Mouse (Mus musculus): ENCODE data around the gene Ppp1r15b. TPM values are rescaled to one million over a fixed set of nuclear protein-coding genes. Genes with fewer than 3 reads are reported as not detected.

Gene Ppp1r15b
- total RNA-seq, 2 experiments from 2014 or later, result 14.0 to 17.7 TPM

DNA sequence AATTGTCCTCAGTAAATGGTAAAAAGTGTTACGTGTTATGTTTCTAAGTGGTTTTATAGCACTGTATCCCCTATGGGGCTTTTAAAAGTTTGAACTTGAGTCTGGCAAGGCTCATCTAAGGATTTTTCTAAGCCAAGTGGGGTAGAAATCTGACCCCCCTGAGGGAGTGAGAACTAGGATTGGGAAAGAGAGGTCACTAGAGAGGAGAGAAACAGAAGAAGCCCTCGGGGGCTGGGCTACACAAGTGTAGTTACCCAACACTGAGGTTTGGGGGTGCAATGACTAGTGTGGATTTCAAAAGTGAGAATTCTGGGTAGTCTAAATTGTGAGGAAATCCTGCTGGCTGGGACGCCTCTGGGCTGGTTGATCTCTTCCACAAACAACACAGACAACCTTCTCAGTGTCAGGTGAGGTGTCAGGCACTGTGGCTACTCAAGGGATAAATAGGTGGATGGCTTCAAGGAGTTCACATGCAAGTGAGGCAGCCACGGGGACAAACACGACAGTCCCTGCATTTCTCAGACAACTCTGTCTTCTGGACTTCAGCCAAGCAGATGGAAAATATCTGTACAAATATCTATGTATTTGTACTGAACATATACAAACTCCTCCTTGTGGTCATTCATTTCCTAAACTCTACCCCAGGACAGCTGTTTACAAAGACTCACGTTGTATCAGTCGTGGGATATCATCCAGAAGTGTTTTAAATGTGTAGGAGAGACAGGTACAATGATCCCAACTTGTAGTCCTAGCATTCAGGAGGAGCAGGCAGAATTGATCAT lies 10.8 kb upstream of the Ppp1r15b start:
- intact Hi-C loops (cut with DNase I), result no loop called here
- no peak for DNase-seq

GRCm38 (mm10) chr1:133121246-133121645 lies 9.7 kb upstream of the Ppp1r15b start:
- no peak for DNase-seq
- intact Hi-C loops (cut with DNase I), result no loop called here

DNA sequence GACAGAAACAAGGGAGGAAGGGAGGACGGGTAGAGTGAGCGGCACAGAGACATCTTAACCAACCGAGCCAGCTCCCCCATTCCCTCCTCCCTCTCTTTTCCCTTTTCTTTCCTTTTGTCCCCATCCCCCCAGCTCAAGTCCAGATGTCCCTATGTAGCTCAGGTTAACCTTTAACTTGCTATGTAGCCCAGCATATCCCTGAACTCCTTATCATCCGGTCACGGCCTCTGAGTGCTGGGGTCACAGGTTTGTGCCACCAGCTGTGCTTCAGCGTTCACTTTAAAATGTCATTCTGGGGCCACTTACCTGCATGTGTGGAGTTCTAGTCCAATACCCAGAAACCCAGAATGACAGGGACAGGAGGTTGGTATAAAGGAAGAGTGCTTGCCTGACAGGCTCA lies 6.8 kb upstream of the Ppp1r15b start:
- intact Hi-C loops (cut with DNase I), result no loop called here
- no peak for DNase-seq

DNA sequence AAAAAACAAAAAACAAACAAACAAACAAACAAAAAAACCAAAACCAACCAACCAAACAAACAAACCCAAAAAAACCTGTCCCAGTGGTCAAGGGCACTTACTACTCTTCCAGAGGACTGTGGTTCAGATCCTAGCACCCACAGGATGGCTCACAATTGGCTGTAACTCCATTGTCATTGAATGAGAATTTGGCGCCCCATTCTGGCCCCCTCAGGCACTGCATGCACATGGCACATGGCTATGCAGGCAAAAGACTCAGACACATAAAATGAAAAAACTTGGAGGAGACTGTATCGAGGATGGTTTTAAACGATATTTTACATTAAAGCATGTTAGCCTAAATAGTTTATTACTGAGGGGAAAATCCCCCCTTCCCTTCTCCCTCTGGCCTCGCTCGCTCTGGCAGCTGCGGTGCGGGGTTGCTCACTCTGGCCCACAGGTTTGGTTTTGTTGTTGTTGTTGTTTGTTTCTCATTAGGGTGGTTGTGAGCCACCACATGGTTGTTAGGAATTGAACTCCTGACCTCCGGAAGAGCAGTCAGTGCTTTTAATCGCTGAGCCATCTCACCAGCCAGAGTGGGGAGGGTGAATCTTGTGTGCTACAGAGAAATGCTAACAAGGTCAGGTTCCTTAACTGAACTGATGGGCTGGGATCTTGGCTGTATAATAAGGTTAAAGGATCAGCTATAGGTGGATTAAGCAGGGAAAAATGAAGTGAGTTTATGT lies 5.1 kb upstream of the Ppp1r15b start:
- DNase-seq, result no peak

DNA sequence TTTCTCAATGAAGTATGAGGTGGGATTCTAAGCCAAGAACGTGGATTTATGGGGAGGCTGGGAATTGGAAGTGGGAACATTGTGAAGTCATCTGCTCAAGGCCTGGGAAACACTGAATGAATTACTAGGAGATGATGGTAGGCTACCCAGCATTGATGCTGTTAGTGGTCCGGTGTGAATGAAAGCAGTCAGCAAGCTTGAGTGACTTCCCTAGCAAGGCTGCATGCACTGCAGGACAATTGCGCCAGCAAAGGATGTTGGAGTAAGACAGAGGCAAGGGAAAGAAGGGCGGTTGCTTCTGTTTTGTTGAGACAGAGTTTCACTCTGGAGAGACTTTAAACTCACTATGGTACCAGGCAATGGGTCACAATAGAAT lies 4.6 kb upstream of the Ppp1r15b start:
- intact Hi-C loops (cut with DNase I), result no loop called here

More for the DNA sequence above, 5.1 kb upstream of the Ppp1r15b start:
- intact Hi-C loops (cut with DNase I), result no loop called here

GRCm38 (mm10) chr1:133127328-133127727 lies 3.6 kb upstream of the Ppp1r15b start:
- intact Hi-C loops (cut with DNase I), result no loop called here
- DNase-seq, result no peak

More for the DNA sequence above, 4.6 kb upstream of the Ppp1r15b start:
- no peak for DNase-seq

DNA sequence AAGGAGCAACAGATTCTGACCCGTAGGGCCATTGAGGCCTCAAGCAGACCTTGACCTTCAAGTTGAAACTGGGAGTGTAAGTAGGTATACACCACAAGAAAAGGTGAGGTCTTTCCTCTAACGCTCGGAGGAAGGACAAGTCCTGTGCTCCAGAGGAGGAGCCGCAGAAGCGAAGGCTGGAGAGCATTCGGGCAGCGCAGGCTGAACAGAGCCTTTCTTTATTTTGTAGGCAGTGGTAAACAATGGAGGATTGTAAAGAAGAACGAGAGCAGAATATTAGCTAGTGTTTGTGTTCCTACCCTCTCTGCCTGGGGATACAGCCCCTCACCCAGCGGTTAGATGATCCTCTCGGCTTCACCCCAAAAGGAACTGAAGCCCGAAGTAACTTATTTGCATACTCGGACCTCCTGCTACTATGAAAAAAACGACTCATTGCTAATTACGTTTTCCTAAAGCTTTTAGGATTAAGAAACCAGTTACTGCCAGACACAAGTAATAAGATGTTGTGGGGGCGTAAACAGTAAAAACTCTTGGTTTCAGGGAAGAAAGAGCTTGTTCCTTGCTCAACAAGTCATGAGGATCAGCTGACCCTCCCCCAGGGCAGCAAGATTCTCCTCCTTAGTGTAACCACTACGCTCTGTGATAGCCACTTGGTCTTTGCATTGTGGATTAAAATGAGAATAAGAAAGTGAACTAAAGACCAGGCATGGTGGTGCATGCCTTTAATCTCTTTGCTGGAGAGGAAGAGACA lies 1.3 kb upstream of the Ppp1r15b start:
- no peak for DNase-seq
- intact Hi-C loops (cut with DNase I), result no loop called here

GRCm38 (mm10) chr1:133131561-133131905 lies 590 bp downstream of the Ppp1r15b start:
- intact Hi-C loops (cut with DNase I), result no loop called here

DNA sequence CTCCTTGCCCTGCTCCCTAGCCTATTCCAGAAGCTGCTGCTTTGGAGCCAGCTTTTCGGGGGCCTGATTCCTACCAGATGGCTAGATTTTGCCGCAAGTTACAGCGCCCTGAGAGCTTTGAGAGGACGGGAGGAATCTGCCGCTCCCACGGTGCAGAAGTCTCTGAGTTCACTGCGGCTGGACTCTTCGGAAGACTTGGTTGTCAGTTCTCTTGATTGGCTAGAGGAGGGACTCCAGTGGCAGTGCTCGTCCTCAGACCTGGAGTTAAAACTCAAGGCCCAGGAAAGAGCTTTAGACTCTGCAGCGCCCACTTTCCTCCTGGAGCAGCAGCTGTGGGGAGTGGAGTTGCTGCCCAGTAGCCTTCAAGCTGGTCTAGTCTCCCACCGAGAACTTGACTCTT lies 993 bp downstream of the Ppp1r15b start:
- intact Hi-C loops (cut with DNase I), result no loop called here
- no peak for DNase-seq

More at GRCm38 (mm10) chr1:133131561-133131905, 590 bp downstream of the Ppp1r15b start:
- no peak for DNase-seq

DNA sequence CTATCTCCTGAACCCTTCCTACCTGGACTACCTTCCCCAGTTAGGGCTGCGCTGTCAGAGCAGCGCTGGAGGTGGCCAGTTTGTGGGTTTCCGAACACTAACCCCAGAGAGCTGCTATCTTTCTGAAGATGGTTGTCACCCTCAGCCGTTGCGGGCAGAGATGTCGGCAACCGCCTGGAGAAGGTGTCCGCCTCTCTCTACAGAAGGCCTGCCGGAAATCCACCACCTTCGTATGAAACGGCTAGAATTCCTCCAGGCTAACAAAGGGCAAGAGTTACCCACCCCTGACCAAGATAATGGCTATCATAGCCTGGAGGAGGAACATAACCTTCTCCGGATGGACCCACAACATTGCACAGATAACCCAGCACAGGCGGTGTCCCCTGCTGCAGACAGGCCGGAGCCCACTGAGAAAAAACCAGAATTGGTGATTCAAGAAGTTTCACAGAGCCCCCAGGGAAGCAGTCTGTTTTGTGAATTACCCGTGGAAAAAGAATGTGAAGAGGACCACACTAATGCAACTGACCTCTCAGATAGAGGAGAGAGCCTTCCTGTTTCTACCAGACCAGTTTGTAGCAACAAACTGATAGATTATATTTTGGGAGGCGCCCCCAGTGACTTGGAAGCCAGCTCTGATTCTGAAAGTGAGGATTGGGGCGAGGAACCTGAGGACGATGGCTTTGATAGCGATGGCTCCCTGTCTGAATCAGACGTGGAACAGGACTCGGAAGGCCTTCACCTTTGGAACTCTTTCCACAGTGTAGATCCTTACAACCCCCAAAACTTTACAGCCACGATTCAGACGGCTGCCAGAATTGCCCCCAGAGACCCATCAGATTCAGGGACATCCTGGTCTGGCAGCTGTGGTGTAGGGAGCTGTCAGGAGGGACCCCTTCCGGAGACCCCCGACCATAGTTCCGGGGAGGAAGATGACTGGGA lies 1.7 kb downstream of the Ppp1r15b start:
- no peak for DNase-seq

GRCm38 (mm10) chr1:133133425-133133824 lies 2.5 kb downstream of the Ppp1r15b start:
- no peak for DNase-seq
- intact Hi-C loops (cut with DNase I), result no loop called here

More for the DNA sequence above, 1.7 kb downstream of the Ppp1r15b start:
- intact Hi-C loops (cut with DNase I), result no loop called here

GRCm38 (mm10) chr1:133134071-133134470 lies 3.1 kb downstream of the Ppp1r15b start:
- intact Hi-C loops (cut with DNase I), result no loop called here
- no peak for DNase-seq

DNA sequence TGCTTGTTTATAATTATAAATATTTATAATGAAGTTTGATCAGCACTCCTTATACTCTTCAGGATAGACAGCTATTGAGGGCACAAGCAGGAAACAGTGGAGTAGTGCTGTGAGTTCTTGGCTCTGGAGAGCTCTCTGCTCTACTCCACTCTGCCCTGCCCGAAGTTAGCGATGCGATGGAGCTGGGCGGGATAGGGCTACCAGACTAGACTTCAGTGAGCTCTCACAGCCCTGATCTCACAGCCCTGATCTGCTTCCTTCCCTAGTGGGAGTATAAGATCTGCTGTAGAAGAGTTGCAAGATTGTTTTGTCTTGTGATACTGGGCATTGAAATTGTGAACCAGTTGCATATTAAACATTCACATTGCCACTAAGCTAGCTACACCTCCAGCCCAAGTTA lies 3.9 kb downstream of the Ppp1r15b start:
- intact Hi-C loops (cut with DNase I), result no loop called here

DNA sequence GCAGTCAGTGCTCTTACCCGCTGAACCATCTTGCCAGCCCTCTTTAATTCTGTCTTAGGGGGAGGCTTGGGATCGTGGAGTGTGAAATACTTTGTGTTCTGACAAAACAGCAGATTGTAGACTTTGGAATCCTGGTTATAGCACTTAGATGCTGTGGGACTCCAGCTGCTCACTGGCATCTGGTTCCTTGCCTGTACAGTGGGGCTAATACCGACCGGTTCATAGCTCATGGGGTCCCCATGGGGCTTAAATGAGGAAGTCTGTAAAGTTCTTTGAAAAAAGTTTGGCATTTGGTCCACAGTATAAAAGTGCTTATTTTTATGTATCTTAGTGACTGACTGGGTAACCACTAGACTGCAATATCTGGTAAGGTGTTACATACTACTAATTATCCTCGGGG lies 4.9 kb downstream of the Ppp1r15b start:
- no peak for DNase-seq
- intact Hi-C loops (cut with DNase I), result no loop called here

More for the DNA sequence above, 3.9 kb downstream of the Ppp1r15b start:
- no peak for DNase-seq

DNA sequence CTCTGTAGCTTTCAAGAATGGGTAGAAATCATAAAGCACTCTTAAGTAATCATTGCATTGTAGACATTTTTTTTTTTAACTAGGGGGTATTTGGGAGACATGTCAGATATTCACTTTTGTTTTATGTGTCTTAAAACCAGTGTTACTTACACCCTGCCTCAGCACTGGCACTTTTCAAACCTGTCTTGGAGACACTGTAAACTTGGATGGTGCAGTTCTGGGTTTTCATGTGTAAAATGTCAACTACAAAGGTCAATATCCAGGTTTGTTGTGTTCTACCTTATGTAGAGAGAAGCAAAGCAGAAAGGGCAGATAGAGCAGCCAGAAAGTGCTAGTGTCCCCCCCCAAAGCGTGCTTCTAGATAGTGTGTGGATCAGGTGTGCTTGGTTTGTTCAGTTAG lies 7.5 kb downstream of the Ppp1r15b start:
- intact Hi-C loops (cut with DNase I), result no loop called here
- DNase-seq, result no peak

DNA sequence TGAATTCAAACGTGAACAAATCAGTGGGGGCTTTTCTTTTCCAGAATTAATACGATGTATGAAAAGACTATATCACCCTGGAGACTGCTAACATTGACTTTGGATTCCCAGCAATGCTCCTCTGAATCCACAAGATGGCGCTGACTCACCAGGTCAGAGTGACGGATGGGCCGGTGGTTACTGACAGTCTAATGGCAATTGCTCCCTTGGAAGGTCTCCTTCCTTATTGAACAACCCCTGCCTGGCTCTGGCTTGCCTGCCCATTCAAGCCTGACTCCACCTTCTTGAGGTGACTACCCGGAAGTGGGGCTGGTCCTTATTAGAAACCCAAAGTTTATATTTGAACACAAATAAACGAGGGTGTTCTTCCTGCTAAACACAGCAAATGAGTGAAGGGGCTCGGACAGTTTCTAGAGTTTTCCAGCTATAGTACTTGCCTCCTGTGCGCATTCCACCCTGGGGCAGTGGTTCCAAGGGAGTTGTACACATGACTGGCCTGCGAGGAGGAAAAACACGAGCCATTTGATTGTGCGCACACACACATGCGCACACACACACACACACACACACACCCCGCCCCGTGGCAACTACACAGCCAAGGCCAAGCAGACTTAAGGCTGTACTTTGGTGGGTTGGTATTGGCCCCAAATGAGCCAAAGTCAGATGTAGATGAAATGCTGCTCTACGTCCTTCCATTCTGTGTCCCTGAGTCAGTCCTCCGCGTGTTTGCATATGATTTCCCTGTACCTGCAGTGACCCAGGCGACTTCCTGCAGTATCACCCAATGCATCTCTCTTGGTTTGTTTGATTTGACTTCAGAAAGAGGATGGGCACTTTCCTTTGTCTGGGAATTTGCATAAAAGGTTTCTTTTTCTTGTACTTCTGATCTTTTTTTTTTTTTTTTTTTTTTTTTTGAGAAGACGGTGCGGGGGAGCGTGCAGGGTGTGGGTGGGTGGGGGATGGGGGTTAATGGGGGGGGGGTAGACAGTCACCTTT lies 15.4 kb downstream of the Ppp1r15b start:
- DNase-seq, result no peak
- intact Hi-C loops (cut with DNase I), result no loop called here

DNA sequence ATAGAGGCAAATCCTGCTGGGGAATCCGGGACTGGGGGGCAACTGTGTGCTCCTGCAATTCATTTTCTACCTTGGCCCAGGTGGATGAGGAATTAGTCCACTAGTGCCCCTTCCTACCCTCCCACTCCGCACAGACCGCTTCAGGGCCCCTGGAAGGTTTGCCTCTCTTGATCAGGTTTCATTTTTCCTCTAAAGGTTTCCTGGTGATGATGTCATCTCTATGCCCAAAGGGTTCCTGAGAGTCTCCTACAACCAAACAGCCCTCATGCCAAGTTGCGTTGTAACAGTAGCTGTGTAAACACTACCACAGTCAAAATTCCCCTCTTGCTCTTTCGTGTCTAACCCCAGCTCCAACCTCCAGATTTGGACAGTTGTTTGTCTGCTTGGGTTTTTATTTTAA lies 16.4 kb downstream of the Ppp1r15b start:
- intact Hi-C loops (cut with DNase I), result no loop called here
- no peak for DNase-seq

GRCm38 (mm10) chr1:133148122-133148521 lies 17.2 kb downstream of the Ppp1r15b start:
- no peak for DNase-seq
- intact Hi-C loops (cut with DNase I), result no loop called here

DNA sequence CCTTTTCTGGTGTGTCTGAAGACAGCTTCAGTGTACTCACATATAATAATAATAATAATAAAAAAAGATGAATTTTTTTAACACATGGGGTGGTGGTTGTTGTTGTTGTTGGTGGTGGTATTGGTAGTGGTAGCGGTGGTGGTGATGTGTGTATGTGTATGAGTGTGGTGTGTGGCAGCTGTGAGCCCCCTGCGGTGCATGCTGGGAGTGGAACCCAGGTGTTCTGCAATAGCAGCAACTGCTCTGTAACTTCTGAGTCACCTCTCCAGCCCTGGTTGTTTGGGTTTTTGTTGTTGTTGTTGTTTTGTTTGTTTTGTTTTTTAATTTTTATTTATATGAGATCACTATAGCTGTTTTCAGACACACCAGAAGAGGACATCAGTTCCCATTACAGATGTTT lies 19.6 kb downstream of the Ppp1r15b start:
- no peak for DNase-seq
- intact Hi-C loops (cut with DNase I), result no loop called here

All from gastrocnemius, postnatal 36 days (tissue).